ENCODE assay signal across 8 mouse cellular contexts in the genomic region with DNA sequence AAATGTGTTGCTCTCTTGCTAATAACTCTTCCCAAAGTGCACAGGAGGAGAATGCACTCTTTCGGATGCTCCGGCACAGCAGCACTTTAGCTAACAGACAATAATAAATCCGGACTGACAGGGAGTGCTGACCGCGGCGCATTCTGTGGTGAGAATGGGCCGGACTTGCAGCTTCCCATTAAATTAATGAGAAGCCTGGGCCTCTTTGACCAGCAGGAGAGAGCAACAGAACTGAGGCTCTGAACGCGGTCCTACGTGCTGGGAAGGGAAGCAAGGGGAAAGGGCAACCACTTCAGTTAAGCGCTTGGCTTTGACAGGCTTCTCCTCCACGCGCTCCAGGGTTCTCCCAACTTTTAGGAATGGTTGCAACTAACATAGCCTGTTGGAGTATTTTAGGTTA.
DNase-seq lines count a peak whose midpoint lies in the region; ATAC-seq and TF ChIP-seq lines count a peak whose summit lies in the region.

No protein-coding gene starts in this region.

- WGBS in heart, embryonic 13.5 days: 39% methylated on average over 13 of the region's 13 CpGs
- WGBS in embryonic facial prominence, embryonic 14.5 days: 42% methylated on average over 13 of the region's 13 CpGs

- H3K4me1 ChIP-seq in heart, embryonic 13.5 days: peaks cover 4% of the 10 kb centered on the region; the same call in 1 of the 2 replicates
- no peaks in the 10 kb centered on the region for H3K4me1 ChIP-seq in embryonic facial prominence, embryonic 14.5 days (ENCODE audit: control insufficient read depth, insufficient read depth, low read length)

- TF ChIP-seq CTCF in layer of hippocampus, adult 2 months (conservative IDR thresholded peaks at IDR 0.05): no peak

- intact Hi-C loops in heart, postnatal 25 days (cut with DNase I): loop anchor here (5.0 to 10.0 kb wide), 3 partner anchors 692 to 1552 kb away; no protein-coding TSS in a partner anchor
- intact Hi-C loops in left cerebral cortex, postnatal 25 days (cut with DNase I): loop anchor here (5.0 kb wide), 2 partner anchors 1199 to 1279 kb away; no protein-coding TSS in a partner anchor

- no peaks in the 10 kb centered on the region for H3K36me3 ChIP-seq in heart, embryonic 13.5 days
- H3K36me3 ChIP-seq in embryonic facial prominence, embryonic 14.5 days (ENCODE audit: control insufficient read depth, insufficient read depth, low read length): no peaks in the 10 kb centered on the region

- no peak for DNase-seq in heart, postnatal 25 days (ENCODE audit: low spot score)
- DNase-seq in embryonic facial prominence, embryonic 14.5 days (ENCODE audit: low spot score): peak; percentile 50
- DNase-seq in kidney, adult 9 months: peak; percentile 60
- DNase-seq in neural tube, embryonic 10.5 days (ENCODE audit: extremely low spot score, low spot score): peak; percentile 52
- DNase-seq in spleen, adult 12 weeks (ENCODE audit: low spot score): no peak
- DNase-seq in layer of hippocampus, adult 2 months (ENCODE audit: low spot score in 2 of 2): no peak
- no peak for DNase-seq in left cerebral cortex, postnatal 25 days (ENCODE audit: low spot score in 2 of 2)

- H3K27me3 ChIP-seq in heart, embryonic 13.5 days (replicated peaks): no peaks in the 10 kb centered on the region
- H3K27me3 ChIP-seq in embryonic facial prominence, embryonic 14.5 days (replicated peaks; ENCODE audit: control insufficient read depth, insufficient read depth, low read length): no peaks in the 10 kb centered on the region

- 0 out of 2 replicates have a peak overlapping the region, but pooled peaks have one; percentile 24 for H3K9ac ChIP-seq in heart, embryonic 13.5 days
- no peak overlapping the region for H3K9ac ChIP-seq in embryonic facial prominence, embryonic 14.5 days (ENCODE audit: low read depth, low read length)

- no peak for ATAC-seq in heart, embryonic 13.5 days (ENCODE audit: extremely low read depth, insufficient number of reproducible peaks, low FRiP score, low TSS enrichment)
- peak; percentile 41; the same call in 1 of the 2 replicates for ATAC-seq in embryonic facial prominence, embryonic 14.5 days (ENCODE audit: low read depth)

- no peak overlapping the region; the same call in 1 of the 2 replicates for H3K4me3 ChIP-seq in heart, embryonic 13.5 days
- no peak overlapping the region for H3K4me3 ChIP-seq in embryonic facial prominence, embryonic 14.5 days (ENCODE audit: low read depth, low read length)
- no peak overlapping the region for H3K4me3 ChIP-seq in layer of hippocampus, adult 2 months

- peak overlapping the region; percentile 45 for H3K4me2 ChIP-seq in heart, embryonic 13.5 days
- H3K4me2 ChIP-seq in embryonic facial prominence, embryonic 14.5 days (ENCODE audit: low read depth, low read length): peak overlapping the region; percentile 6; the same call in 1 of the 2 replicates

- H3K9me3 ChIP-seq in heart, embryonic 13.5 days: no peaks in the 10 kb centered on the region
- H3K9me3 ChIP-seq in embryonic facial prominence, embryonic 14.5 days (ENCODE audit: control insufficient read depth, low read length): no peaks in the 10 kb centered on the region

- no peak overlapping the region for H3K27ac ChIP-seq in heart, embryonic 13.5 days (replicated peaks)
- H3K27ac ChIP-seq in embryonic facial prominence, embryonic 14.5 days (replicated peaks; ENCODE audit: low read depth, low read length): no peak overlapping the region
- H3K27ac ChIP-seq in layer of hippocampus, adult 2 months: no peak overlapping the region

Comparison
In these comparisons a context has a peak if more than half of its experiments do, and no peak if none do; other contexts are left out.
1. DNase-seq: peak in embryonic facial prominence, embryonic 14.5 days (single experiment), kidney, adult 9 months (single experiment) and neural tube, embryonic 10.5 days (single experiment); none in heart, postnatal 25 days (single experiment), spleen, adult 12 weeks (single experiment), layer of hippocampus, adult 2 months (0 of 2) and left cerebral cortex, postnatal 25 days (0 of 2).